Mouse (Mus musculus) cortical plate, adult 2 months (tissue): ENCODE data around the gene Sag. TPM values are rescaled to one million over a fixed set of nuclear protein-coding genes. Genes with fewer than 3 reads are reported as not detected.
A peak's percentile ranks its signal among the peaks of the same experiment; 100 is the strongest.

ENCODE experiments used
- H3K27ac ChIP-seq: fragments of 200-500 bp; 2 replicates; pipeline ENCODE4 v1.5.1; 2012; ENCODE audit warnings: low read length, control low read depth, inconsistent platforms; ENCODE audit not compliant: insufficient read depth
- H3K4me1 ChIP-seq: fragments of 200-500 bp; 2 replicates; pipeline ENCODE4 v1.6.1; 2011; ENCODE audit warnings: low read length; ENCODE audit not compliant: control insufficient read depth, insufficient read depth
- H3K4me3 ChIP-seq: fragments of 200-500 bp; 2 replicates; pipeline ENCODE4 v1.5.1; 2011; ENCODE audit warnings: mild to moderate bottlenecking, low read length, control low read depth; ENCODE audit not compliant: insufficient read depth
- CTCF ChIP-seq: fragments of 200-500 bp; IDR thresholded peaks from 2 replicates; pipeline ENCODE4 v1.5.1; 2011; ENCODE audit warnings: mild to moderate bottlenecking, control low read depth, low read length; ENCODE audit not compliant: insufficient read depth; ENCODE audit errors: extremely low read depth
- POLR2A ChIP-seq: fragments of 200-500 bp; IDR thresholded peaks from 2 replicates; pipeline ENCODE4 v1.6.1; 2011; ENCODE audit warnings: mild to moderate bottlenecking, low read length, control low read depth; ENCODE audit not compliant: insufficient read depth; ENCODE audit errors: extremely low read depth
- polyA plus RNA-seq: library from polyadenylated mRNA; depleted of rRNA; stranded (reverse); fragments of >200 nt; gene quantifications from 2 replicates; pipeline ENCODE4 v1.2.3, GENCODE M21; 2012

The Sag gene
- polyA plus RNA-seq, 1 experiment, result 2.2 TPM

DNA sequence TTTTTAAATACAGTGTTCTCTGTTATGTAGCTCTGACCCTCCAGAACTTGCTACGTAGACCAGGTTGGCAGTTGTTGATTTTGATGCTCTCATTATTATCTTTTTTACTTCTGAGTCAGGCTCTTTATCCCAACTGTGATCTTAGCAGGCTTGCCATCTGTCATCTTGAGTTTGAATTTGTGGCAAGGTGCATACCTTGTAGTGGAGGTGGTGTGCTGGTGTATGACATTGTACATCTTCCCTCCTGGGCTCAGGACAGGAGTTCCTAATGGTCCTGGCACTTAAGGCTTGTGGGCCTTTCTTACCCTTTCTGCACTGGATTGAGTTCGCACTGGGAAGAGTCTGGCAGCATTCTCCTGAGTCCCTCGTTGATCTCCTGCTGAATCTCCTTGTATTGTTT is 60.1 kb downstream of the Sag start:
- Histone ChIP-seq H3K27ac (no peak overlapping the region), H3K4me1 (peaks cover 7% of the 10 kb centered on the region), H3K4me3 (no peak overlapping the region)
- no peak for TF ChIP-seq POLR2A
- TF ChIP-seq CTCF, result no peak

DNA sequence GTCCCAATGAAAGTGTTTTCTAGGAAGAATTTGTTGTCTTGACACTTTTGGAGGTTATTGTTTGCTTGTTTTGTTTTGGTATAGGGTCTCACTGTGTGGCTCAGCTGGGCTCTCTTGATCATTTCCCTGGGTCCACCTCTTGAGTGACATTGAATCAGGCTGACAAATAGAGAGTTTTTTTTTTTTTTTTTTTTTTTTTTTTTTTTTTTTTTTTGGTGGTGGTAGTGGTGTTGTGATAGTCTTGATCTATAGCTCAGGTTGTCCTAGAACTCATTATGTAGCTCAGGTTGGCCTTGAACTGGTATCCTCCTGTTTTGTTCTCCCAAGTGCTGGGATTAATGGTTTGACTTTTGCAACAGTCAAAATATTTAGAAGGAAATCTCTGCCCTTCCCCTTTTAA is 61.4 kb downstream of the Sag start:
- Histone ChIP-seq H3K4me1 (peaks cover 7% of the 10 kb centered on the region), H3K27ac (no peak overlapping the region), H3K4me3 (no peak overlapping the region)
- TF ChIP-seq POLR2A (no peak), CTCF (no peak)

DNA sequence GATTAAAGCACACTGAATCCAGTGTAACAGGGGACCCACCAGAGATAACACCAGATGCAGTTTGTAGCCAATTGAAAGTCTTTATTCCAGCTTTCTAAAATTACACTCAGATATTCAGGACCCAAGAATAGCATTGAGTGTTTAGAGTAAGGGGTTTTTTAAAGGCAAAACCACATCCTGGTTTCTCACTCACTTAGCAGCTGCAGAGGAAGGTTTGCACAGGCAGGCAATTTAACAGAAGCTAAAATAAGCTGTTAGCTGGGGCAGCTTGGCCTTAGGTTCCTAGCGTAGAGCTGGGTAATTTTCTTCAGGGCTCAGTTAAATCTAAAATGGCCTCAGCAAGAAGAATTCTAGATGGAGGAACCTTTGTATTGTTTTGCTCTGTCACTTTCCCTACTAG is 63.2 kb downstream of the Sag start:
- no peak for TF ChIP-seq CTCF
- no peak for TF ChIP-seq POLR2A
- Histone ChIP-seq H3K4me3 (no peak overlapping the region), H3K27ac (no peak overlapping the region), H3K4me1 (peaks cover 7% of the 10 kb centered on the region)

DNA sequence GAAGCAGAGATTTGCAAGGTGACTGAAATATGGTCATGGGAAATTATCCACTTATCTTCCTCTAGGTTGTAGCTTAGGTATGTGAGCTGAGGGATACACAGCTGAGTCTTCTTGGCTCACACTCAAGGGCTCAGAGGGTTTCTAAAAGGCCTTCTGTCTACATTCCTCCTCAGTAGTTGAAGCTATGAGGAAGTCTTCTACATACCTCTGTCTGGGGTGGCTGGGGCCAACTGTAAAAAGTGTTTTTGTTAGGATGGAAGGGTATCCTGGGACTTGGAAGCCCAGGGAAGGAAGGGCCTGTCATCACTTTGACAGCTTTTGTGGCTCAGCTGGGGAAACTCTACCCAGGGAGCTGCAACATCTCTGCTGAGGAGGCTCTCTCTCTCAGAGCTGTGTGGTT is 68.1 kb downstream of the Sag start:
- H3K4me3 ChIP-seq, result no peak overlapping the region
- no peaks in the 10 kb centered on the region; the same call in 1 of the 2 replicates for H3K4me1 ChIP-seq
- no peak overlapping the region for H3K27ac ChIP-seq
- no peak for TF ChIP-seq CTCF
- TF ChIP-seq POLR2A, result no peak

DNA sequence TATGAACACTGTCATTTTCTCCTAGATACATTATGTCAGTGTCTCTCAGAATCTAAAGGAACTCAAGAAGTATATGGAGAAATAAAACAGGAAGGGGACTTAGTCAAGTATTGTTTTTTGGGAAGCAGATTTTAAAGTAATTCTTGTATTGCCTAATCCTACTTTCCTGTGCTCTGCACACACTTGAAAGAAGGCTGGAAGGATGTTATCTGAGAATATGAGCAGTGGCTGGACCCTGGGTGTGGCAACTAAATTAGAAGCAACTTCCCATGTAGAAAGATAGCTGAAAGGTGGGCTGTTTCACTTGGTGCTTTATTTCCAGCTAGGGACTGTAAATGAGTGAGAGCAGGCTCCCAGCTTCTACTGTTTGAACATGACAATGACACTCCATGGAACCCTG is 69.6 kb downstream of the Sag start:
- no peak overlapping the region for H3K27ac ChIP-seq
- no peak overlapping the region for H3K4me3 ChIP-seq
- TF ChIP-seq CTCF (no peak), POLR2A (no peak)
- H3K4me1 ChIP-seq, result no peaks in the 10 kb centered on the region; the same call in 1 of the 2 replicates

DNA sequence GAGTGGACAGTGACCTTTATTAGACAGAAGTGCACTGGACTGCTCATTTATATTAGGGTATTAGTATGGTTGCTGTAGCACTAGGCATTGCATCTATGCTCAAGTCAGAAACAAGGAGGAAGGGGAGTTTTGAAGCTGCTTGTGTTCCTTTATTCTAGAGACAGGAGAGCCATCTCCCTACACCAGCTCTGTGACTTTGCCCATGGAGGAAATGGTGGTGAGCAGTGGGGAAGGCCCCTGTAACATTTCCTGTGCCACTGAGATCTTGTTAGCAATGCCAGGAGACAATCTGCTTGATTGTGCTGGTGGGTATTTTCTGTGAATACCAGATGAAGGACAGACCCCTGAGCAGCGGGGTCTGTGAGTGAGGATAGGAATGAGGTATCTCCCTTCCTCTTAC is 72.6 kb downstream of the Sag start:
- H3K27ac ChIP-seq, result no peak overlapping the region
- H3K4me3 ChIP-seq, result no peak overlapping the region
- H3K4me1 ChIP-seq, result peaks cover 9% of the 10 kb centered on the region
- TF ChIP-seq POLR2A, result no peak
- TF ChIP-seq CTCF, result no peak

DNA sequence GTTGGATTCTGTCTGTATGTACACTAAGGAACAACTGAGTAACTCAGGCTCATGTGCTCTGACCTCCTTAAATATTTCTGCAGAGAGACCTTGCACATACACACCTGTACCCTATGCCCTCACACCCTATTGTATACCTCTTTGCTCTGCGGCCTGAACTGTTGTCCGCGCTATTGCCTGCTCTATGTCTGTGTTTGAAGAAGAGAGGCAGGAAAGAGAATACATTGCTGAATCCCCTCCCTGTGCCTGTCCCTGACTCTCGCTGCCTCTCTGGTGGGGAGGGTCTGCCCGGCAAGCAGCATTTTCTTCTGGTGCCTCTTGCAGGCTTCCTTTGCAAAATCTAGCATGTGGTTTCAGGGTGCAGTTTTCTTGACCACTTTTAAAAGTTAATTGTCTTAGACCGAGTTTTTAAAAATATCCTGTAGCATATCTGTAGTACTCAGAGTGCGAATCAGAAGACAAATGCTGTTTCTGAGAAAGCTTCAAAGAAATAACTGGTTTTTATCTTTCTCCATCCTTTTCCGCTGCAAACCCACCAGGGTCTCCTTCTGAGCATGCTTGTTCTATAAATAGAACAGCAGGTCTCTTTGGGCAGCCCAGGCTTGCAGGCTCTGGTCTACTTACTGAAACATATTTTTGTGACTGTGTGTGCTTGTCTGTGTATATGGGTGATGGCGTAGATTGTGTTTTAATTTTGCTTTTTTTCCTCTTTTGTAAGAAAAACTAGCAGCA is 74.2 kb downstream of the Sag start:
- H3K4me3 ChIP-seq, result no peak overlapping the region
- no peak for TF ChIP-seq CTCF
- TF ChIP-seq POLR2A, result no peak
- peaks cover 9% of the 10 kb centered on the region for H3K4me1 ChIP-seq
- no peak overlapping the region for H3K27ac ChIP-seq

DNA sequence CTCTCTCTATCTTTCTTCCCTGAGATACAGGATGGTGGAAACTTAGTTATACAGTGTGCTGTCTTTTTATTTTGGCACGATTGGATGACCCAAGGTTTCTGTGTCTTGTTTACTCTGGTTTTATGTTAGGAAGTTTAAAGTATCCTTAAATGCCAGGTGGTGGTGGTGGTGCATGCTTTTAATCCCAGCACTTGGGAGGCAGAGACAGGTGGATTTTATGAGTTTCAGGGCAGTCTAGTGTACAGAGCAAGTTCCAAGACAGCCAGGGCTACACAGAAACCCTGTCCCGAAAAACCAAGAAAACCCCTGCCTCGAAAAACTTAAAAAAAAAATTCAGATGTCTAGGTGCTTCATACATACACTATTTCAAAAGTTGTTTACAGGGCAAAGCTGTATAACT is 75.6 kb downstream of the Sag start:
- Histone ChIP-seq H3K4me1 (peaks cover 9% of the 10 kb centered on the region), H3K27ac (no peak overlapping the region), H3K4me3 (no peak overlapping the region)
- TF ChIP-seq CTCF (no peak), POLR2A (no peak)

DNA sequence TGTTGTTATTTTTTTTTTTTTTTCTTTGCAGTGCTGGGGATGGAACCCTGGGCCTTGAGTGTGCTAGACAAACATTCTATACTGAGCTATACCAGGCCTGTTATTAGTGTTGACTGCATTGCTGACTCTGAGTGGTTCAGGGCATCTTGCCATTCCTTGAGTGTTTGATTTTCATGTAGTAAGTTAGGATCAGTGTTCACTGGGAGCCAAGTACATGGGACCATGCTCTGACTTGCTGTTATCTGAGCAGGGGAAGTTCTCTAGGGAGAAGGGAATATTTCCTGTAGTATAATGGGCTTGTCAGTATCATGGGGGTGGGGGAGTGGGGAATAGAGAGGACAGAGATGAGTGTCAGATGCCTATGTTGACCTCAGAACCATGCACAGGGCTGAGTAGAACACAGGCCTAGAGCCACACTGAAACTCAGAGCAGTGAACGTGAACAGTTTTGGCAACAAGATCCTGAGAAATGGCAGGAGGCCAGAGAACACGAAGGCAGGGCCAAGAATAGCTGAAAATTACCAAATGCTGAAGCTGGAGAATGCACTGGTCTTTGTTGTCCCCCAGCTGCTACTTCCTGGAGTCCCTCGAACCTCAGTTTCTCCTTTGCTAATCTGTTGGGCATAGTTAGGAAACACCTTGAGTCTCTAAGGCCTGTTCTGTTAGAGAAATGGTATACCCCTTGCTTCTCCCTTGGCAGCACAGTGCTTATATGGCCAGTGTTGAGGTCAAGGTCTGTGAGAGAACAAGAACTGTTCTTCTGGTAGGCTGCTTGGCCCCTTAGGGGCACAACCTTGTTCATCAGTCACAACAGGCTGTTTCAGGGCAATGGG is 76.2 kb downstream of the Sag start:
- Histone ChIP-seq H3K27ac (peak overlapping the region; percentile 7), H3K4me3 (no peak overlapping the region), H3K4me1 (peaks cover 9% of the 10 kb centered on the region)
- TF ChIP-seq POLR2A, result no peak
- TF ChIP-seq CTCF, result no peak

DNA sequence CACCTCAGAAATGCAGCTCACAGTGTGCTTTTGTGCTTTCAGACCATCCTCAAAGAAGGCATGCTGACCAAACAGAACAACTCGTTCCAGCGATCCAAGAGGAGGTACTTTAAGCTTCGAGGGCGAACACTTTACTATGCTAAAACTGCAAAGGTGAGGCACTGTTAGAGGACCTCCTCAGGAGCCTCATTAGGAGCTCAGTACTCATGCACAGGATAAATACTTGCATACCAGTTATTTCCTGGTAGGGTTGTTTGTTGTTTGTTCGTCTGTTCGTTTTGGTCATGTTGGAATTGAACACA is 76.8 kb downstream of the Sag start:
- Histone ChIP-seq H3K4me1 (peaks cover 9% of the 10 kb centered on the region), H3K4me3 (no peak overlapping the region), H3K27ac (peak overlapping the region; percentile 7)
- TF ChIP-seq CTCF (no peak), POLR2A (no peak)
